Mouse (Mus musculus) heart, embryonic 16.5 days (tissue): ENCODE measurements around the gene Hmox2. TPM values are rescaled to one million over a fixed set of nuclear protein-coding genes. Genes with fewer than 3 reads are reported as not detected.
A peak's percentile ranks its signal among the peaks of the same experiment; 100 is the strongest.

ENCODE experiments used
- ATAC-seq: fragments of 200-750 bp; cut with Nextera tagmentation; replicated peaks from 2 replicates; pipeline ENCODE4 v1.8.0; 2017; ENCODE audit warnings: moderate number of reproducible peaks; ENCODE audit not compliant: insufficient read depth, low FRiP score; ENCODE audit errors: extremely low read depth
- H3K27ac ChIP-seq: fragments of 300-500 bp; sonication (generic); 2 replicates; pipeline ENCODE4 v1.5.1; 2014; ENCODE audit warnings: mild to moderate bottlenecking, low read length, control low read depth, moderate library complexity
- H3K27me3 ChIP-seq: fragments of 300-500 bp; sonication (generic); 2 replicates; pipeline ENCODE4 v1.6.1; 2014; ENCODE audit warnings: low read length, mixed read lengths; ENCODE audit not compliant: control insufficient read depth, insufficient read depth
- H3K36me3 ChIP-seq: fragments of 300-500 bp; sonication (generic); 2 replicates; pipeline ENCODE4 v1.6.1; 2014; ENCODE audit not compliant: control insufficient read depth, insufficient read depth
- H3K4me1 ChIP-seq: fragments of 300-500 bp; sonication (generic); 2 replicates; pipeline ENCODE4 v1.6.1; 2014; ENCODE audit warnings: low read length, mixed read lengths; ENCODE audit not compliant: control insufficient read depth, insufficient read depth
- H3K4me2 ChIP-seq: fragments of 300-500 bp; sonication (generic); 2 replicates; pipeline ENCODE4 v1.6.1; 2014; ENCODE audit warnings: low read depth, mild to moderate bottlenecking, control low read depth, low read length
- H3K4me3 ChIP-seq: fragments of 300-500 bp; sonication (generic); 2 replicates; pipeline ENCODE4 v1.5.1; 2014; ENCODE audit warnings: mild to moderate bottlenecking, control low read depth, low read length
- H3K9ac ChIP-seq: fragments of 300-500 bp; sonication (generic); 2 replicates; pipeline ENCODE4 v1.6.1; 2014; ENCODE audit warnings: low read length, control low read depth
- H3K9me3 ChIP-seq: fragments of 300-500 bp; sonication (generic); replicated peaks from 2 replicates; pipeline ENCODE4 v1.6.1; 2016; ENCODE audit warnings: low read length; ENCODE audit not compliant: control insufficient read depth
- WGBS: fragments of 180-500 bp; shearing (Covaris S2); extraction: QIAGEN DNeasy Blood & Tissue Kit; methylation state at CpG from one replicate; pipeline ENCODE4 v1.1.7; 2014; 5-methylcytosine and 5-hydroxymethylcytosine counted together
- polyA plus RNA-seq: library from polyadenylated mRNA; unstranded; fragments of >200 nt; fragmentation: Nextera tagmentation; extraction: Ambion mirVana; gene quantifications from 2 replicates; pipeline ENCODE4 v1.2.1, GENCODE M21; 2015

Hmox2 gene
- polyA plus RNA-seq, 1 experiment from 2014 or later: 101 TPM

- Histone ChIP-seq H3K4me2 (no peak overlapping the region), H3K4me1 (no peaks in the 10 kb centered on the region), H3K27me3 (no peaks in the 10 kb centered on the region), H3K9me3 (no peaks in the 10 kb centered on the region), H3K36me3 (no peaks in the 10 kb centered on the region), H3K9ac (no peak overlapping the region), H3K4me3 (no peak overlapping the region), H3K27ac (peak overlapping the region; percentile 34; the same call in 1 of the 2 replicates)
- ATAC-seq: no peak
- WGBS: 68% methylated on average over 7 of the region's 7 CpGs
Measured at GRCm38 (mm10) chr16:4722128-4722914, 3.8 kb upstream of the Hmox2 start.

- WGBS: 51% methylated on average over 3 of the region's 3 CpGs
- peak overlapping the region; percentile 34; the same call in 1 of the 2 replicates for H3K27ac ChIP-seq
- no peak for ATAC-seq
Measured at GRCm38 (mm10) chr16:4722915-4723209, 3.3 kb upstream of the Hmox2 start.

GRCm38 (mm10) chr16:4725266-4725665 is 895 bp upstream of the Hmox2 start:
- Histone ChIP-seq H3K9me3 (no peaks in the 10 kb centered on the region), H3K4me2 (no peak overlapping the region), H3K36me3 (no peaks in the 10 kb centered on the region), H3K9ac (no peak overlapping the region), H3K4me1 (peaks cover 12% of the 10 kb centered on the region), H3K4me3 (no peak overlapping the region), H3K27ac (no peak overlapping the region), H3K27me3 (no peaks in the 10 kb centered on the region)
- whole genome bisulfite sequencing: 71% methylated on average over 4 of the region's 4 CpGs
- ATAC-seq: no peak

More at GRCm38 (mm10) chr16:4722915-4723209, 3.3 kb upstream of the Hmox2 start:
- Histone ChIP-seq H3K4me2 (no peak overlapping the region), H3K9me3 (no peaks in the 10 kb centered on the region), H3K4me1 (peaks cover 4% of the 10 kb centered on the region), H3K9ac (no peak overlapping the region), H3K27me3 (no peaks in the 10 kb centered on the region), H3K4me3 (no peak overlapping the region), H3K36me3 (no peaks in the 10 kb centered on the region)

- H3K9me3 ChIP-seq: no peaks in the 10 kb centered on the region
- H3K36me3 ChIP-seq: no peaks in the 10 kb centered on the region
- peak overlapping the region; percentile 77 for H3K9ac ChIP-seq
- H3K4me2 ChIP-seq: peak overlapping the region; percentile 86
- H3K4me3 ChIP-seq: peak overlapping the region; percentile 63
- H3K4me1 ChIP-seq: peaks cover 17% of the 10 kb centered on the region
- H3K27me3 ChIP-seq: no peaks in the 10 kb centered on the region
- ATAC-seq: peak; percentile 79
- peak overlapping the region; percentile 94 for H3K27ac ChIP-seq
- WGBS: under 1% methylated on average over 40 of the region's 40 CpGs
Measured at GRCm38 (mm10) chr16:4726528-4727128, 467 bp downstream of the Hmox2 start.

GRCm38 (mm10) chr16:4727526-4727925 is 1.4 kb downstream of the Hmox2 start:
- H3K36me3 ChIP-seq: no peaks in the 10 kb centered on the region
- H3K9ac ChIP-seq: peak overlapping the region; percentile 77
- ATAC-seq: no peak
- H3K9me3 ChIP-seq: no peaks in the 10 kb centered on the region
- H3K4me1 ChIP-seq: peaks cover 17% of the 10 kb centered on the region
- 93% methylated on average over 1 of the region's 1 CpGs for WGBS
- peak overlapping the region; percentile 66 for H3K27ac ChIP-seq
- peak overlapping the region; percentile 86 for H3K4me2 ChIP-seq
- H3K27me3 ChIP-seq: no peaks in the 10 kb centered on the region
- peak overlapping the region; percentile 30 for H3K4me3 ChIP-seq

- peaks cover 17% of the 10 kb centered on the region for H3K4me1 ChIP-seq
- no peaks in the 10 kb centered on the region for H3K9me3 ChIP-seq
- H3K36me3 ChIP-seq: no peaks in the 10 kb centered on the region
- ATAC-seq: no peak
- no peak overlapping the region for H3K4me2 ChIP-seq
- H3K9ac ChIP-seq: no peak overlapping the region
- H3K4me3 ChIP-seq: no peak overlapping the region
- H3K27ac ChIP-seq: peak overlapping the region; percentile 66; the same call in 1 of the 2 replicates
- H3K27me3 ChIP-seq: no peaks in the 10 kb centered on the region
- 16% methylated on average over 1 of the region's 1 CpGs for WGBS
Measured at GRCm38 (mm10) chr16:4727963-4728362, 1.8 kb downstream of the Hmox2 start.

GRCm38 (mm10) chr16:4730776-4731358 is 4.7 kb downstream of the Hmox2 start:
- ATAC-seq: no peak
- WGBS: 63% methylated on average over 3 of the region's 3 CpGs
- Histone ChIP-seq H3K4me2 (no peak overlapping the region), H3K36me3 (no peaks in the 10 kb centered on the region), H3K4me1 (peaks cover 17% of the 10 kb centered on the region), H3K9me3 (no peaks in the 10 kb centered on the region), H3K27ac (no peak overlapping the region), H3K4me3 (no peak overlapping the region), H3K9ac (no peak overlapping the region), H3K27me3 (no peaks in the 10 kb centered on the region)

- Histone ChIP-seq H3K9ac (no peak overlapping the region), H3K4me2 (no peak overlapping the region), H3K4me1 (no peaks in the 10 kb centered on the region), H3K27ac (no peak overlapping the region), H3K4me3 (no peak overlapping the region), H3K27me3 (no peaks in the 10 kb centered on the region), H3K9me3 (no peaks in the 10 kb centered on the region), H3K36me3 (no peaks in the 10 kb centered on the region)
- WGBS: 82% methylated on average over 2 of the region's 2 CpGs
- ATAC-seq: no peak
Measured at GRCm38 (mm10) chr16:4736262-4736661, 10.1 kb downstream of the Hmox2 start.

- H3K9ac ChIP-seq: no peak overlapping the region
- 79% methylated on average over 2 of the region's 2 CpGs for WGBS
- no peak for ATAC-seq
- H3K4me1 ChIP-seq: no peaks in the 10 kb centered on the region
- peaks cover 7% of the 10 kb centered on the region; the same call in 1 of the 2 replicates for H3K36me3 ChIP-seq
- no peak overlapping the region for H3K4me3 ChIP-seq
- no peak overlapping the region for H3K27ac ChIP-seq
- H3K9me3 ChIP-seq: no peaks in the 10 kb centered on the region
- no peaks in the 10 kb centered on the region for H3K27me3 ChIP-seq
- H3K4me2 ChIP-seq: no peak overlapping the region
Measured at GRCm38 (mm10) chr16:4739994-4740393, 13.8 kb downstream of the Hmox2 start.
